Mouse (Mus musculus): ENCODE results near the gene Ank3. TPM values are rescaled to one million over a fixed set of nuclear protein-coding genes. Genes with fewer than 3 reads are reported as not detected.

Ank3 gene
- polyA plus RNA-seq, 1 experiment: 9.3 TPM

- TF ChIP-seq CTCF (IDR thresholded peaks at IDR 0.05; ENCODE audit: control insufficient read depth, insufficient read depth, low read length): no peak
- Histone ChIP-seq H3K27ac (ENCODE audit: control insufficient read depth, insufficient read depth, low read depth, low read length, poor library complexity) (no peak overlapping the region), H3K4me3 (replicated peaks; ENCODE audit: control insufficient read depth, low read depth, low read length) (no peak overlapping the region), H3K4me1 (ENCODE audit: control insufficient read depth, insufficient read depth, low read length) (no peaks in the 10 kb centered on the region)
- WGBS: 86% methylated on average over 4 of the region's 4 CpGs
These were observed 552.9 kb downstream of the Ank3 start for GRCm38 (mm10) chr10:69951426-69951825.

DNA sequence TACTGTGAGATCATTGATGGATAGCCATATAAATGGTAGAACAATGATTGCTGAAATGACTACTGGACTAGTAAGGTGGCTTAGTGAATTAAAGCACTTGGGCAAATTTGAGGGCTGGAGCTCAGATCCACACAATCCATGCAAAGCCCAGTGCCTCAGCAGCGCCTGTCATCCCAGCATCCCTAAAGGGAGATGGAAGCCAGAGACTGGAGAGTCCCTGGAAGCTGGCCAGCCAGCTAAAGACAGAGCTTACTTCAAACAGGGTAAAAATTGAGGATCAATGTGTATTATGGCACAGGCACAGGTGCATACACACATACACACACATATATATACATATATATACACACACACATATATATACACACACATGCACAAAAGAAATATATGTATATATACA, 553.7 kb downstream of the Ank3 start:
- 88% methylated on average over 1 of the region's 1 CpGs for WGBS

DNA sequence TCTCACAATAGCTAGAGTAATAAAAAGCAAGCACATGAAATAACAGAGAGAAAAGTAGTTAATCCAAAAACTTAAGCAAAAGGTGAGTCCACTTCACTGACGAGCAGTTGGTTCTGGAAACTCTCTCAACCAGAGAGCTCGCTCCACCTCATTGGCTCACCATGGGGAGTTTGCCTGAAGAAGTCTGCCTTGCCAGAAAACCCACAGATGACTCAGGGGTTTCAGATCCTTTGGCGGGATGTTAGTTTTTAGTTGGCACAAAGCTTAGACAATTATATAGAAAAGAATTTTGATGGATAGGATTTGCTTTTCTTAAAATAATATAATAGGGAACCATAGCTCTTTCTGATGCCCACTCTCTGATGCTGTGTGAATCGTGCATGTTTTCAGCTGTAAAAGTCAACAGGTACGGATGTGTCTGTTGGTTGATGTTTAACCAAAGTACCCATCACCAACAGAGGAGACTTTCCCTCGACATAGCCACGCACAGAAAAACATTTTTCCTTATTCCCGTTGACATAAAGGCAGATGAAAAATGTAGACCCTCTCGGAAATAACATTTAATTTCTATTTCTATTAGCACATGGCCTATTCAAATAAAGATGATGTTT, 556.2 kb downstream of the Ank3 start:
- no peaks in the 10 kb centered on the region for H3K4me1 ChIP-seq (ENCODE audit: control insufficient read depth, insufficient read depth, low read length)
- H3K27ac ChIP-seq (ENCODE audit: control insufficient read depth, insufficient read depth, low read depth, low read length, poor library complexity): no peak overlapping the region
- H3K4me3 ChIP-seq (replicated peaks; ENCODE audit: control insufficient read depth, low read depth, low read length): no peak overlapping the region
- TF ChIP-seq CTCF (IDR thresholded peaks at IDR 0.05; ENCODE audit: control insufficient read depth, insufficient read depth, low read length) (no peak), POLR2A (IDR thresholded peaks at IDR 0.05; ENCODE audit: borderline replicate concordance, control insufficient read depth, low read depth, low read length) (no peak)
- 65% methylated on average over 9 of the region's 9 CpGs for WGBS

More for the DNA sequence above, 553.7 kb downstream of the Ank3 start:
- no peak for TF ChIP-seq CTCF (IDR thresholded peaks at IDR 0.05; ENCODE audit: control insufficient read depth, insufficient read depth, low read length)
- TF ChIP-seq POLR2A (IDR thresholded peaks at IDR 0.05; ENCODE audit: borderline replicate concordance, control insufficient read depth, low read depth, low read length): no peak
- Histone ChIP-seq H3K4me3 (replicated peaks; ENCODE audit: control insufficient read depth, low read depth, low read length) (no peak overlapping the region), H3K27ac (ENCODE audit: control insufficient read depth, insufficient read depth, low read depth, low read length, poor library complexity) (no peak overlapping the region), H3K4me1 (ENCODE audit: control insufficient read depth, insufficient read depth, low read length) (no peaks in the 10 kb centered on the region)

DNA sequence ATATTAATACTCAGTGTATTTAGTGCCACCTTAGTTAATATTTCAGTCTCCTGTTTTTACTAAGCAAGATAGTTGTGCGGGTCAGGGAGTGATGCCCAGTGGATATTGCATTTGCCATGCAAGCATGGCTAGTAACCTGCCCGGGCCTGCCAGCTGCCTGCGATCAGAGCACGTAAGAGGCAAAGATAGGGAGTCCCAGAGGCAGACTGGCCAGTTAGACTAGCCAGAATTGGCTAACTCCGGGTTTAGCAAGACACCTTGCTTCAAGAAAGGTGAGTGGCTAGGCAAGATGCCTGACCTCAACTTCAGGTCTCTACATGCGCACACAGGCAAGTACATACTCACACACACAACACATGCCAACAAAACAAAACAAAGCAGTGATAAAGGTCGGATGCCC, 563.7 kb downstream of the Ank3 start:
- 80% methylated on average over 7 of the region's 7 CpGs for WGBS
- H3K4me3 ChIP-seq (replicated peaks; ENCODE audit: control insufficient read depth, low read depth, low read length): no peak overlapping the region
- no peak overlapping the region for H3K27ac ChIP-seq (ENCODE audit: control insufficient read depth, insufficient read depth, low read depth, low read length, poor library complexity)
- no peaks in the 10 kb centered on the region for H3K4me1 ChIP-seq (ENCODE audit: control insufficient read depth, insufficient read depth, low read length)
- TF ChIP-seq POLR2A (IDR thresholded peaks at IDR 0.05; ENCODE audit: borderline replicate concordance, control insufficient read depth, low read depth, low read length): no peak
- no peak for TF ChIP-seq CTCF (IDR thresholded peaks at IDR 0.05; ENCODE audit: control insufficient read depth, insufficient read depth, low read length)

DNA sequence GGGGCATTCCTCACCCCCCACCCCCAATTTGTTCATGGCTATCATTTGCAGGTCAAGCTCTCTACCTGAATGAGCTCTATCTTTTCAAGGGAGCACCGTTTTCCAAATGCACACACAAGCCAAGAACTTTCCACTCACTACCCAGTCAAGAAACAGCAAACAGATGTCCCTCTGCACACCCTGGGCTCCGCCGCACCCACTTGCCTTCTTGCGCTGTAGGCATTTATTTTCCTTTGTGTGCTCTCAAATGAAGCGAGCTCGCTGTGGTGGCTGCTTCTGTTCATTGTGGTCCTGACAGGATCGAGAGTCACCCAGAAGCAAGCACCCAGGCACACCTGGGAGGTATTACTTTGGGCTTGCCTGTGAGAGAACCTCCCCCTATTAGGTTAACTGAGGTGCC, 564.4 kb downstream of the Ank3 start:
- TF ChIP-seq POLR2A (IDR thresholded peaks at IDR 0.05; ENCODE audit: borderline replicate concordance, control insufficient read depth, low read depth, low read length) (no peak), CTCF (IDR thresholded peaks at IDR 0.05; ENCODE audit: control insufficient read depth, insufficient read depth, low read length) (no peak)
- no peaks in the 10 kb centered on the region for H3K4me1 ChIP-seq (ENCODE audit: control insufficient read depth, insufficient read depth, low read length)
- 84% methylated on average over 7 of the region's 7 CpGs for WGBS
- H3K27ac ChIP-seq (ENCODE audit: control insufficient read depth, insufficient read depth, low read depth, low read length, poor library complexity): no peak overlapping the region
- no peak overlapping the region for H3K4me3 ChIP-seq (replicated peaks; ENCODE audit: control insufficient read depth, low read depth, low read length)

- Histone ChIP-seq H3K4me1 (ENCODE audit: control insufficient read depth, insufficient read depth, low read length) (no peaks in the 10 kb centered on the region), H3K27ac (ENCODE audit: control insufficient read depth, insufficient read depth, low read depth, low read length, poor library complexity) (no peak overlapping the region), H3K4me3 (replicated peaks; ENCODE audit: control insufficient read depth, low read depth, low read length) (no peak overlapping the region)
- 0 out of 2 replicates have a peak, but pooled peaks have one; percentile 35 for TF ChIP-seq CTCF (IDR thresholded peaks at IDR 0.05; ENCODE audit: control insufficient read depth, insufficient read depth, low read length)
- TF ChIP-seq POLR2A (IDR thresholded peaks at IDR 0.05; ENCODE audit: borderline replicate concordance, control insufficient read depth, low read depth, low read length): no peak
- WGBS: 4% methylated on average over 5 of the region's 5 CpGs
These were observed 566.0 kb downstream of the Ank3 start for GRCm38 (mm10) chr10:69964611-69965010.

DNA sequence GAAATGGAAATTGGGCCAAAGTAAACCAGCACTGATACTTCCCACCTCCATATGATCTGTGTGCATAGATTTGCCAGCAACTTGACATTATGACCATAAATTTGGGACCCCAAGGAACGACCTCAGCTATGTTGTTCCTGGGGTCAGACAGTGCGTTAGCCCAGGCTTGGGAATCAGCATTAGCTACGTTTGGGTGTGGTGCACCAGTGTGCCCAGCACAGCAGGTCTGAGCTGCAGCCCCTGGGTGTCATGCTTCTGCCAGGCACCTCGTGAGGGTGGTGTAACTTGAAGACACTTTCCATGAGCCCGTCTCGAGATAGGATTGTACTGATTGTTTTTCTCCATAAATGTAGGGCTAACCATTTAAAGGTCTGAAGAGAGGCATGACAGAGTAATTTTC, 566.5 kb downstream of the Ank3 start:
- 78% methylated on average over 6 of the region's 6 CpGs for WGBS
- Histone ChIP-seq H3K4me3 (replicated peaks; ENCODE audit: control insufficient read depth, low read depth, low read length) (no peak overlapping the region), H3K27ac (ENCODE audit: control insufficient read depth, insufficient read depth, low read depth, low read length, poor library complexity) (no peak overlapping the region), H3K4me1 (ENCODE audit: control insufficient read depth, insufficient read depth, low read length) (no peaks in the 10 kb centered on the region)
- TF ChIP-seq CTCF (IDR thresholded peaks at IDR 0.05; ENCODE audit: control insufficient read depth, insufficient read depth, low read length) (no peak), POLR2A (IDR thresholded peaks at IDR 0.05; ENCODE audit: borderline replicate concordance, control insufficient read depth, low read depth, low read length) (no peak)

- Histone ChIP-seq H3K4me1 (ENCODE audit: control insufficient read depth, insufficient read depth, low read length) (no peaks in the 10 kb centered on the region), H3K27ac (ENCODE audit: control insufficient read depth, insufficient read depth, low read depth, low read length, poor library complexity) (no peak overlapping the region), H3K4me3 (replicated peaks; ENCODE audit: control insufficient read depth, low read depth, low read length) (no peak overlapping the region)
- no peak for TF ChIP-seq POLR2A (IDR thresholded peaks at IDR 0.05; ENCODE audit: borderline replicate concordance, control insufficient read depth, low read depth, low read length)
- no peak for TF ChIP-seq CTCF (IDR thresholded peaks at IDR 0.05; ENCODE audit: control insufficient read depth, insufficient read depth, low read length)
- WGBS: 56% methylated on average over 4 of the region's 4 CpGs
These were observed 569.4 kb downstream of the Ank3 start for GRCm38 (mm10) chr10:69967994-69968393.

- no peak overlapping the region for H3K27ac ChIP-seq (ENCODE audit: control insufficient read depth, insufficient read depth, low read depth, low read length, poor library complexity)
- no peak for TF ChIP-seq POLR2A (IDR thresholded peaks at IDR 0.05; ENCODE audit: borderline replicate concordance, control insufficient read depth, low read depth, low read length)
- TF ChIP-seq CTCF (IDR thresholded peaks at IDR 0.05; ENCODE audit: control insufficient read depth, insufficient read depth, low read length): no peak
- no peaks in the 10 kb centered on the region for H3K4me1 ChIP-seq (ENCODE audit: control insufficient read depth, insufficient read depth, low read length)
- no peak overlapping the region for H3K4me3 ChIP-seq (replicated peaks; ENCODE audit: control insufficient read depth, low read depth, low read length)
- 83% methylated on average over 2 of the region's 2 CpGs for WGBS
These were observed 581.1 kb downstream of the Ank3 start for GRCm38 (mm10) chr10:69979636-69980035.
